Mouse (Mus musculus): ENCODE data around the gene Polr2i. TPM values are rescaled to one million over a fixed set of nuclear protein-coding genes. Genes with fewer than 3 reads are reported as not detected.
"Not testable (repeated sequence)": the region's sequence is repeated elsewhere in the genome, so short reads cannot be mapped to it uniquely, and the experiment has no call there.

Polr2i gene
- total RNA-seq, 2 experiments from 2014 or later = 50.8 to 58.9 TPM

DNA sequence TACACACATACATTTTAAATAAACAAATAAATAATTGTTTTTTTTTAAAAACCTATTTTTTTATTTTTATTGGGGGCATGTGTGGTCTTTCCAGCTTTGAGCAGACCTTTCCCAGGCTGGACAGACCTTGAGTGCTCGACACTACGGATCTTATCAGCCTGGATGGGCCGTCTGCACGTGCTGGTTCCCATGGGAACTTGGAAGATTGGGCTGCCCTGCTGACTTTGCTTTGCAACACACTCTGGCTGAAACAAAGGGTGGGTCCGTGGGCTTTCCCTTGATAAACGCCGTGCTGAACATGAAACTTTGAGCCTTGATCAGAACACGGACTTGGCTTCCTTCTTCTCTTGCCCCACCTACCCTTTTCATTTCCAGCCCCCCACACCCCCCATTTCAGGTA is 27.4 kb upstream of the Polr2i start:
- DNase-seq = no peak

DNA sequence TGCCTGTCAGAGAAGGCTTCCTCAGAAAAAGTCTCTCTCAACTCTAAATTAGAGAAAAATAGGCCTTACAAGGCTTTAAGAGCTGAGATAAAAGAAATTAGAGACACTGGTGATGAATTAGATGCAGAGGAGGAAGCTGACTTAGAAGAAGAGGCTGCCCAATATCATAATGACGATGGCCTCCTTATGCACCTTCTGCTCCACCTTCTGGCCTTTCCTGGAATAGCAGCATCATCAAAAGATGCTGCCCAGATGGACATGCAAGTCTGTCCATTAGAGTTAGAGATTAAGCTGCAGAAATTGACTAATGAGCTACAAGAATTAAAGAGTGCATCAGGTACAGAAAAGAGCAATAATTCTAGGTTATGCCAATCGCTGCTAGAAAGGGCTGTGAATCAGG is 26.4 kb upstream of the Polr2i start:
- no peak for DNase-seq

DNA sequence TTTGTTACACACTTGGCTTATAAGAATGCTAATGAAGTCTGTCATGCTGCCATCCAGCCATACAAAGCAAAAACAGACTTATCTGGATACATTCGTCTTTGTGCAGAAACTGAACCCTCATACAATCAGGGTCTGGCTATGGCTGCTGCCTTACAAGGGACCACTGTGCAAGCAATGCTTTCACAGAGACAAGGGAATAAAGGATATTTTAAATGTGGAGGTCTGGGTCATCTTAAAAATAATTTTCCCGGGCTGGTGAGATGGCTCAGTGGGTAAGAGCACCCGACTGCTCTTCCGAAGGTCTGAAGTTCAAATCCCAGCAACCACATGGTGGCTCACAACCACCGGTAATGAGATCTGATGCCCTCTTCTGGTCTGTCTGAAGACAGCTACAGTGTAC is 25.4 kb upstream of the Polr2i start:
- DNase-seq = not testable (repeated sequence)

DNA sequence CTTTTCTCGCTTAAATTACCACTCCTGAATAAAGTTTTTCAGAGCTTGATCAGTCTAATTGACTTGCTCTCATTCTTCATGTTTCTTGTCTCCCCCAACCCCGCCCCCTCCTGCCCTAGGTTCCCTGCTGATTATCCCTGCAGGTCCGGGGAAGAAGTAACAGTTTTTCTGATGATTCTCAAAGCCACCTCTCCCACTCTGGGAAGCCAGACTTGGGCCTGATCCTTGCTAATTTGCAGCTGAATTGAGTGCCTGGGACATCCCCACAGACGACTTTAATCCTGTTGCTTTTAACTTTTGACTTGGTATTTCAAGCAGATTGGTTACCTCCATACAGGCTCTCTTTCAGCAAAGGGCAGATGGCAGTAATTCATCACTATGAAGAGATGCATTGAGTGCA is 20.7 kb upstream of the Polr2i start:
- no peak for DNase-seq

DNA sequence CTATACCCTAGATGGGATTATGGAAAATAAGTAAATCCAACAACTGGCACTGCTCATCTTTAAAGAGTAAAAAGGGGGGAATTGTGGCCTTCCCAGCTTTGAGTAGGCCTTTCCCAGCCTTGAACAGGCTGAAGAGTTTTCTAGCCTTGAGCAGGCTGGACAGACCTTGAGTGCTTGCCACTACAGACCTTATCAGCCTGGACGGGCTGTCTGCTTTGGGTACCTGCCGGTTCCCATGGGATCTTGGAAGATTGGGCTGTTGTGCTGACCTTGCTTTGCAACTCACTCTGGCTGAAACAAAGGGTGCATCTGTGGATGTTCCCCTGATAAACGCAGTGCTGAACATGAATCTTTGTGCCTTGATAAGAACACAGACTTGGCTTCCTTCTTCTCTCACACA is 17.9 kb upstream of the Polr2i start:
- no peak for DNase-seq

DNA sequence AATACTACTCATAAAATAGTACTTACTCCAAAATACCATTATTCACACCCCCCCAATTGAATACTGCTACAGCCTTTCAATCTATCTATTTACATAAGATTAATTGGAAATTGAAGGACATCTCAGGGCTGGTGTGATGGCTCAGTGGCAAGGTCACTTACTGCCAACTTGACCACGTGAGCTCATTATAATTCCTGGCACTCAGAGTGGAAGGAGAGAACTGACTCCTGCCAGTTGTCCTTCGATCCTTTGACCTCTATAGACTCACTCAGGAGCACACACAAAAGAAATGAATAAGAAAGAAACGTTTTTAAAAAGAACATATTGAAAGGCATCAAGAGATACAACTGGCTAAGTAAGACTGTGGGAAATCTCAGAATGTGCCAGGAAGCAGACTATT is 15.9 kb upstream of the Polr2i start:
- DNase-seq = no peak

DNA sequence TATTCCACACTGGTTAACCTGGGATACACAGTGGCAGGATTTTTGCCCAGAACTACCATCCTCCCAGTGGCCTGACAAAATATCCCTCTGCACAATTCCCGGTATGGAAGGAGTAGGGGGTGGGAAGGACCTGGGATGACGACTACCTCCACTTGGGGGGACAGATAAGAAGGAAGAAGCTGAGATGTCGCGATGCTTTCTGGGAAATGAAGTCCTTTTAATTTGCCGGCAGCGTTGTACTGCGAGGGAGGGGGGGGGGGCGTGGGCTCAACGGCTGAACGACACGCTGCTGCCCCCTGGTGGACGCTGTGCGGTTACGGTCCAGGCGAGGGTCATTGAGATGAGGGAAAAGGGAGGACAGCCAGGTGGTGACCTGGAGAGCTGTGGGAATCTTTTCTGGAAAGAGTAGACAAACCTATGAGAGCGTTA is 15.0 kb upstream of the Polr2i start:
- DNase-seq = peak; percentile 43

DNA sequence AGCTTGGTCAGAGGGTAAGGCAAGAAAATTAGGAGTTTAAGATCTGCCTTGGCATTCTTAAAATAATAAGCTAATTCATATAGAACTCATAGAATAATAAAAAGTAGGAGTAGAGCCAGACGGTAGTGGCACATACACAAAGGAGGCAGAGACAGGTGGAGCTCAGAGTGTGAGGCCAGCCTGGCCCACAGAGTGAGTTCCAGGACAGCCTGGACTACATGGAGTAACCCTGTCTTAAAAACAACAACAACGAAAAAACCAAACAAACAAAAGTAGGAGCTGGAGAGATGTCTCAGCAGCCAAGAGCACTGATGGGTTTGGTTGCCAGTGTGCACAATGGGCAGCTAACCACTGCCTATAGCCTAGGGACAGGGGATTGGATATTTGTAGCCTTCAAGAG is 14.5 kb upstream of the Polr2i start:
- DNase-seq = no peak

DNA sequence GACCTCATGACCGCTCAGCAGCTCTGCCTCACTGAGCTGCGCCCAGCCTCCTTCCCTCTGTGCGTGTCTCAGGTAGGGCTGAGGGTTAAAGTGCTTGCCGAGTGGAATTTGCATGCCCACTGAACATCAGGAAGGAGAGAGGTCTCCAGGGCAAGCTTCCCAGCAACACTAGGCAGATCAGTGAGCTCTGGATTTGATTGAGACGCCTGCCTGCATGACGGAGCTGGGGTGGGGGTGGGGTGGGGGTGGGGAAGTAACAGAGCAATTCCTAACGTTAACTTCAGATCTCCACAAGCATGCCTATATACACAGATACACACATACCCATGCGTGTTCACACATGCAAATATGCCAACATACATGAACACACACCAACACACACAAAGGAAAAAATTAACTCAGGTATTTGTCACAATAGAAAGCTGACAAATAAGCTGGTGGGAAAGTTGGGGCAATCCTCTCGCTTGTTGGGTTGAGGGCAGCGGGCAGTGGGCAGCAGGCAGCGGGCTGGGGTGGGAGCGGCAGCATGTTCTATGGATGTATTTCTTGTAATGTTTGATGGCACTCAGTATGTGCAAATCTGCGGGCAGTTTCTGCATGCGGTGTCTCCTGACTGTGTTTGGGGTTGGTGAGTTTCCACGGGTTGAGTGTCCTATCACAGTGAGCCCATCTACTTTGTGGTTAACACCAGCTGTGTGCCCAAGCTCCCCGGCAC is 12.3 kb upstream of the Polr2i start:
- peak; percentile 50 for DNase-seq

DNA sequence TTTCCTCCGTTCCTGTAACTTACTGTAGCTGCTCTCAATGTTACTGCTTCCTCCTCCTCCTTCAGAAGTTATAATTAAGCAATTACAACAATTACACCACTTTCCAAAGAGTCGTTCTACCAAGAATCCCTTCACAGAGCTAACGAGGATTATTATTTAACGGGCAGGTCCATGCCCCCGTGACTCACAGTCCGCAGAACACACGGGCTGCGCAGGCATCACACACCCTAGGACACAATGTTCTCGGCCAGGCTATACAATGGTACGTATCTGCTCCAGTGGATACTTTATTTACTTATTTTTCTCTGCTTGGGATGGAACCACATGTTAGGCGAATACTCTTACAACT is 11.8 kb upstream of the Polr2i start:
- no peak for DNase-seq

DNA sequence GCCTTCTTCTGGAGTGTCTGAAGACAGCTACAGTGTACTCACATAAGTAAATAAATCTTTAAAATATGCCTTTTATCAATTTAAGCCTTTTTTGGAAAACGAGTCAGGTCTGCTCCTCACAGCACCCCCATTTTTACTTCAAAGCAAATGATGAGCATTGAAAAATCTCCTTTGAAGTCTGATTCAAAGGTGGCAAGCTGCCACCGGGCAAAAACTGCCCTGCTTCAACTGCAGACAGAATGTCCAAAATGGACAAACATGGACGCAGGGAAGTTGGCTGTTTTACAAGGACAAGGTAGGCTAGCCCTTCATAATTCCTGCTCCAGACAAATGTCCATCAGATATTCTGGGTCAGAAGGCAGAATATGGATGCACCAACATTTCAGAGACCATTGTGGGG is 10.3 kb upstream of the Polr2i start:
- DNase-seq = no peak

DNA sequence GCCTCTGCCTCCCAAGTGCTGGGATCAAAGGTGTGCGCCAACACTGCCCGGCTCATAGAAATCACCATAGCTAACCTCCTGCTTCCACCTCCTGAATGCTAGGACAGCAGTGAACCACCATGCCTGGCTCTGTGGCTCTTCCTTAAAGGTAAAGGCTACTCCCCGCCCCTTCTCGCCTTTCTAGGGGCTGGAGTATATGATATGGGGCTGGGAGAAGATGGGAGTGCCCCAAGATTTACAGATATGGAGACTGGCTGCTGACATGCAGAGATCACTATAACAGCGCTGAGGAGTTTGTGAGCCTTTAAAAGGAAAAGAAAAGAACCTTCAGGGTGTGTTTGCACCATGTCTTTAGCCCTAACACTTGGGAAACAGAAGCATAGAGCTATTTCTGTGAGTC is 9.5 kb upstream of the Polr2i start:
- DNase-seq = no peak

DNA sequence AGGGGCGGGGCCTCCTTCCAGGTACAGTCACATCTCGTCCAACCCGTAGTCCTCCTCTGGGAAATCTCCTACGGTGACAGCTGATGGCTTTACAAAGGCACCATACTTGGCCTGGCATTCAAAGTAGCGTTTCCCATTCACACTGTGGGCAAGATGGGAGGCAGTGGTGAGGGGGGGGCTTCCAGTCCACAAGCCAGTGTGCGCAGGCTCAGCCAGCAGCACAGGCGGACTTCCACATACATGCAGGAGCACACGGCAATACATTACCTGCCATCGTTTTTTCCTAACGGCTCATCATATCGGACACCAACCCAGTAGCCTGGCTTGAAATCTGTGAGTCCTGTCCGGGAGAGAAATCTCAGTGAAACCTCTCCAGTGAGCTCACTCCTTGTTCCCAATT is 7.5 kb upstream of the Polr2i start:
- DNase-seq = no peak

DNA sequence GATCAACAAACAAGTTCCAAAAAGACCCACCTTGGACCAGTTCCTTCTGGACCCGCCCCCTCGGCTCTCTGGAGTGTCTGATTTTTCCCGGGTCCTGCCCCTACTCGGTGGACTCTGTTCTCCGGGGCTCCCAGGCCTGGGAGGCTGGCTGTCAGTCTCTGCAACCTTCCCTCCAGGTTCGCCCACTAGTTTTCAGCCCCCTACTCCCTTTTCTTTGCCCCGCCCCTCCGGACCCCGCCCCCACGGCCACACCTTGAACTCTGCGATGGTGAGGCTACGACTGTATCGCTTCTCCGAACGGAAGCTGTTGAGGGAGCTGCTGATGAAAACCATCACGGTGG is 450 bp upstream of the Polr2i start:
- DNase-seq = no peak

DNA sequence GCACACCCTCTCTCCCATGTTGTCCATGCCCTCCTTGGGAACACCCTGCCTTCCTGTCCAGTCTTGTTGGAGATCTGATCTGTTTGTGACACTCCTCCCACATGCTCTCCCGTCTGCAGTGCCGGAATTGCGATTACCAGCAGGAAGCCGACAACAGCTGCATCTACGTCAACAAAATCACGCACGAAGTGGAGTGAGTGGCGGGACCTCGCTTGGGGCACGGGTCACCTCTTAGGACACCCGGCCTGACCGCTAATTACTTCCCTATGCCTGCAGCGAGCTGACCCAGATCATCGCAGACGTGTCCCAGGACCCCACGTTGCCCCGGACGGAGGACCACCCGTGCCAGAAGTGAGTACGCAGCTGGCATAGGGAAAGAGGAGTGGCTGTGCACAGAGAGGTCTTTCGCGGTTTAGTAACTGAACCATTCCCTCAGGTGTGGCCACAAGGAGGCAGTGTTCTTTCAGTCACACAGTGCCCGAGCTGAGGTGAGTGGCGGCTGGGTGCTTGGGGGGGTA is 942 bp downstream of the Polr2i start:
- peak; percentile 23 for DNase-seq

DNA sequence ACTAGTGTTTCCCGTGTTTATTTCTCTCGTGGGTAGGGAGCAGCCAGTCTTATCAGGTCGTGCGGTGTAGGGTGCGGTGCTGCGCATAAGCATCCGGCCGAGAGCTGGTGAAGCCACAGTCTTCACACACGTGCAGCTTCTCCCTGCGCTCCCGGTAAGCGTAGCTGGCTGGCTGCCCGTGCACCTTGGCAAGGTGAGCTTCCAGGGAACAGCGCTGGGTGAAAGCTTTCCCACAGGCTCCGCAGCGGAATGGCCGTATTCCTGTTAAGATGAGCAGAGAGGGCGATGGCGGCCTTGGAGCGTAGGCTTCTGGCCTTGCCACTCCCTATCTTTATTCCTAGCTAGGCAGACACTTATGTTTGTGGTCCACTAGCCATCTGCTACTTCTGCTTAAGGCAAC is 1.6 kb downstream of the Polr2i start:
- no peak for DNase-seq

DNA sequence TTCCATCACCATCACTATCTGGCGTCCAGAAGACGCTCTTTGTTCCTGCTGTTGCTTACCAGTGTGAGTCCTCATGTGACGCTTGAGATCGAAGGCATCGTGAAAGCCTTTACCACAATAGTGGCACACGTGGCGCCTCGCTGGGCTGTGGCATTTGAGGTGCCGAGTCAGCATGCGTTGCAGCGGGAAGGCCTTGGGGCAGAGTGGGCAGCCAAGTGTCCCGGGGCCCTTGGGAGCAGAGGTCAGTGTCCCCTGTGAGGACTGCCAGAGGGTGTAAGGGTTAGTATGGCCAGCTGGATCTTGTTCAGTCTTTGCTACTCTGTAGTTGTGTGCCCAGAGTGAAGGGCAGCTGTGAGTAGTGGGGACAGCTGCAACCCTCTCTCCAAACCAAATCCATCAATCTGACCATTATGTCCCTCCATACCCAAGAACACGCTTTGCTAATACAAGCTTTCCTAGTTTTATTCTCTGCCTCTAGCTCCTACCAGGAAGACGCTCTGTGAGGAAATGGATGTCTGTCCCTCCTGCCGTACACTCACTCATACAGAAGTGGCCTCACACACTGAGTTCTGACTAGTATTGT is 2.6 kb downstream of the Polr2i start:
- DNase-seq = peak; percentile 62

DNA sequence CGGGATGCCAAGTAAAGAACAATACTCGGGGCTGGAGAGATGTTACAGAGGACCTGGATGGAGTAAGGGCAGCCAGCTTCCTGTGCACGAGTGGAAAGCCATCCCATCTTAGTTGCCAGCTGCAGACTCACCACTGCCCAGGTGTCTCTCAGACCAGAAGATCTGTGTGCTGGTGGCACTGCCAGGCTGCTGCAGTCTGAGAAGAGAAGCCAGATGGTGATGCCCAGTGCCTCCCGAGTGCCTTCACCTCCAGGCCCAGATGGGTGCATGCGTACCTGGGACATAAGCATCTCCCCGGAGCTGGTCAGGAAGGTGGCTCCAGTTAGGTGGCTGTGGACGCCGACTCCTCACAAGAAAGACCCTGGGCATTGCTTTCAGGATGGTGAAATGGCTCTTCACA is 3.3 kb downstream of the Polr2i start:
- DNase-seq = no peak

DNA sequence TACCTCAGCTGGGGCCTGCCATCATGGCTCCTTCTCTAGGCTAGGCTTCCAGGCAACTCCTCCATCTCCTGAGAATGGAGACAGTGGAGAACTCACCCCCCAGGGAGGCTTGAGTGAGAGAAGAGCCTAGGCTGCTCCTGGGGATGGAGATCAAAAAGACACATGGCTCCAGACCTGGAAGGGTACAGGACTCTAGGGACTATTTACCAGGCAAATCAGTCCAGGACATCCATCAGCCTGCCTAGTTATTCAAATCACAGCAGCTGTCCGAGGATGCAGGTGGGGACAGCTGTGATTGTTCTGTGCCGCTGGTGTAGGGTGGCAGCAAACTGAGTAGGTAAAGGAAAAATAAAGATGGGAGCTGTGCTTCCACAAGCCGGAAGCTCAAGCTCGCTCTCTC is 3.9 kb downstream of the Polr2i start, which contains the start of gene Ovol3:
TSS of gene Ovol3 (minus strand) at position 101 of the 400 bp plus-strand sequence.
- no peak for DNase-seq

DNA sequence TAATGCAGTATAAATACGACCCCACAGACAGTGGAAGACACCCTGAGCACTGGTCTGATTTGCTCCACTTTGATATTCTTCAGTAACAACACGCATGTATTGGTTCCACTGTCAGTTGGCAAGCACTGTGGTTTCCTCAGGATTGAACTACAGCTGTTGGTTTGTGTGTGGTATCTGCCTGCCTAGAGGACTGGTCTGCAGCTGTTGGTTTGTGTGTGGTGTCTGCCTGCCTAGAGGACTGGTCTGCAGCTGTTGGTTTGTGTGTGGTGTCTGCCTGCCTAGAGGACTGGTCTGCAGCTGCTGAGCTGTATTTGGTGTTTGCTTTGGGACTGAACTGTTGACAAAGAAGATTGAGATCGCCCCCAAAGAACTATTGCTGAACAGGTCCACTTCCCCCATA is 5.6 kb downstream of the Polr2i start:
- not testable (repeated sequence) for DNase-seq

DNA sequence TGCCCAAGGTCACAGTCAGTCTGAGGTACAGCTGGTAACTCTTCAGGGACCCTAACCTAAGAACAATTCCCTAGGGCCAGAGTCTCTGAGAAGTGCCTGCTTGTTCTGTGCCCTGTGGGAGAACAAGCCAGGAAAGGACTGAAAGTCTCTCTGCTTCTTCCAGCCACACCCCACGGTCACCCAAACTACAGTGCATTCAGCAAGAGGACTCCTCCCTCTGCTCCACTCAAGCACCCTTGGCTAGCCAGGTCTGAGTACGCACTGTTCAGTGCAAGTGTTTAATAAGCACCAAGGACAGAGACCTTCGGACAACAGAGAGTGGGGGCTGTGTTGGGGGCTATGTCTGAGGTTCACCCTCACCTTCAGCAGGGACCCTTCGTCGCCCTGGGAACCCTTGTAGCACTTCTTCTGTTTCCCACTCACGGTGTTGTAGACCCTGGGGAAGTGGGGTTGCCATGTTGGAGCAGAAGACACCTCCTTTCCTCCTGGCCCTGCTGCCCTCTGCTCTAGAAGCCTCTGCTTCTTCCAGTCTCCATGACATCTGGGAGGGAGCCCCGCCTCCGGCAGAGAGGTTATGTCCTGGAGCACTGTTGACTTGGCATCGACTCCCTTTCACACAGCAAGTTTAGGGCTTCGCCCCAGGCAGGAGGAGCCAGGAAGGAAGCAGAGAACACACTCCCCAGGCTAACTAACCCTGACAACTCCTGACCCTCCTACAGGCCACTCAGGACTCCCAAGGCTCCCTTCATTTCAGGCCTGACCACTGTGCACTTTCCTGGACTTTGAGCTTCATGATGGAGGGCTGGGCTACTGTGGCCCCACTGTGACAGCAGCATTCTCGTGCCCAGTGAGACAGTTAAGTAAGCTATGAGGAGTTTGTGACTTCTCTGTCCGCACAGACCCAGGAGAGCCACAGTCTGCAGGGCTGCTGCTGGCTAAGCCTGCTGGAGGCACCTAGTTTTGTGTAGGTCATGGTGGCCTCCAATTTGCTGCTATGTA is 20.5 kb downstream of the Polr2i start:
- DNase-seq = peak; percentile 51

DNA sequence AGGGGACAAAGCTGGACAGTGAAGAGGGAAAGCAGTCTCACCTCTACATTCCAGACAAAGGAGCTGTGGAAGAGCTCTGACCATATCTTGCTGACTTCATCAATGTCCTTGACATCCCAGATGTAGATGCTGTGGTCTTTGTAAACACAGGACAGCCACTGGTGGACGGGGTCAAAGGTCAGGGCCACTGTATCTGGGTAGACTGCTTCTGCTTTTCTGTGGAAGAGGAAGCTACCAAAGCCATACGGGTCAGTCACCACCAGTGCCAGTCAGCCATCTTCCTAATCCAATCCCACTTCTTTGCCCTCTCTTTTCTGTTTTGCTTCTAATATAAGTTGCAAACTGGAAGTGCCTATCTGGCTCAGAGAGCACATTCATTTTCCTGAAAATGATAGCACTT is 33.3 kb downstream of the Polr2i start:
- no peak for DNase-seq

DNA sequence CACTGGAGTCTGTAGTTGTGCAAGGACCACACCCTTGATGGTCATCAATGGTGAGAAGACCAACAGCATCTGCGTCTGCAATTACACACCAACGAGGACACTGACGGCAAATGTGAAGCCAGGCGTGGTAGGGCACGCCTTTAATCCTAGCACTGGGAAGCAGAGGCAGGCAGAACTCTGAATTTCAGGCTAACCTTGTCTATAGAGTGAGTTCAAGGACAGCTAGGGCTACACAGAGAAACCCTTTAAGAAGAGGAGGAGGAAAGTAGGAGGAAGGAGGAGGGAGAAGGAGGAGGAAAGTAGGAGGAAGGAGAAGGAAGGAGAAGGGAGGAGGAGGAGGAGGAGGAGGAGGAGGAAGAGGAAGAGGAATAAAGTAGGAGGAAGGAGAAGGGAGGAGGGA is 33.8 kb downstream of the Polr2i start:
- no peak for DNase-seq
